Mouse (Mus musculus) bone marrow, adult 2 months (tissue): ENCODE results near the gene Cacna1c. TPM values are rescaled to one million over a fixed set of nuclear protein-coding genes. Genes with fewer than 3 reads are reported as not detected.

Source experiments
- H3K27ac ChIP-seq: fragments of 200-500 bp; 2 replicates; pipeline ENCODE4 v1.5.1; 2012; ENCODE audit warnings: low read depth, mild to moderate bottlenecking, control low read depth, inconsistent platforms, low read length; ENCODE audit not compliant: control insufficient read depth, poor library complexity, insufficient read depth
- H3K4me1 ChIP-seq: fragments of 200-500 bp; 2 replicates; pipeline ENCODE4 v1.6.1; 2011; ENCODE audit warnings: low read length; ENCODE audit not compliant: control insufficient read depth, insufficient read depth
- H3K4me3 ChIP-seq: fragments of 200-500 bp; replicated peaks from 2 replicates; pipeline ENCODE3; 2011; ENCODE audit warnings: mild to moderate bottlenecking, low read depth, low read length, control low read depth; ENCODE audit not compliant: control insufficient read depth
- CTCF ChIP-seq: fragments of 200-500 bp; IDR thresholded peaks from 2 replicates; pipeline ENCODE4 v1.5.1; 2011; ENCODE audit warnings: low read length, control low read depth; ENCODE audit not compliant: control insufficient read depth, insufficient read depth
- POLR2A ChIP-seq: fragments of 200-500 bp; IDR thresholded peaks from 2 replicates; pipeline ENCODE4 v1.6.1; 2011; ENCODE audit warnings: low read depth, mild to moderate bottlenecking, control low read depth, low read length, borderline replicate concordance; ENCODE audit not compliant: control insufficient read depth
- WGBS: fragments of 180-500 bp; shearing (Covaris S2); methylation state at CpG from one replicate; pipeline ENCODE4 v1.1.7; 2018; 5-methylcytosine and 5-hydroxymethylcytosine counted together
- polyA plus RNA-seq: library from polyadenylated mRNA; stranded (reverse); fragments of >200 nt; gene quantifications from 2 replicates; pipeline ENCODE4 v1.2.4, GENCODE M21; 2011; ENCODE audit warnings: low replicate concordance; ENCODE audit not compliant: missing spikeins, insufficient read depth, insufficient read length

The Cacna1c gene
- polyA plus RNA-seq, 1 experiment = 3.1 TPM

DNA sequence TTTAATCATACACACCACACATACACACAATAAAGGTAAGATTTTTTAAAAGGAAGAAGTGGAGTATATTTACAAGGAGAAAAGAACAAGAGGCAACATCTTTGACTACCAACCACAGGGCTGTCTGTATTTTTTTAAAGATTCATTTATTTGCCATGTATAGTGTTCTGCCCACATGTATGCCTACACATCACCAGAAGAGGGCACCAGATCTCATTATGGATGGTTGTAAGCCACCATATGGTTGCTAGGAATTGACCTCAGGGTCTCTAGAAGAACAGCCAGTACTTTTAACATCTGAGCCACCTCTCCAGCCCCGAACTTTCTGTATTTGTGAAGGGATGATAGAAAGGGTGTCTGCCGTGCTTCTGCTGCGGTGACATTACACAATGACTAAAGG is 79.9 kb downstream of the Cacna1c start:
- H3K4me1 ChIP-seq = no peaks in the 10 kb centered on the region
- no peak overlapping the region for H3K4me3 ChIP-seq
- WGBS = 86% methylated on average over 3 of the region's 3 CpGs
- no peak for TF ChIP-seq POLR2A
- no peak for TF ChIP-seq CTCF
- H3K27ac ChIP-seq = no peak overlapping the region

DNA sequence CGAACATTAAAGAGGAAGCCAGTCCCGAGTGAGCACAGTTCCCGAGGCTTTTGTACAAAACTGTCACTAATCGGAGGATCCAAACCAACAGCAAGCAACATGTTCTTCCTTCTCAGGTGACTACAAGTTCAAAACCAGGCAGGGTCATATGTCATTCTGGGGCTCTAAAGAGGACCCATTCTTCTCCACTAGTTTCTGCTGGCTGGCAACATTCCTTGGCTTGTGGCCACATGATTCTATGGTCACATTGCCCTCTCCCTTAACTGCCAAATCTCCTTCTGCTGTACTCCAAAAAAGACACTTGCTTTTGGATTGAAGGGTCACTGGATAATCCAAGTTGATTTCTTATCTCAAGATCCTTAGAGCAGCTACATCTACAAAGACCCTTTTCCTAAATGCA is 82.9 kb downstream of the Cacna1c start:
- no peaks in the 10 kb centered on the region for H3K4me1 ChIP-seq
- no peak overlapping the region for H3K27ac ChIP-seq
- TF ChIP-seq CTCF (no peak), POLR2A (no peak)
- no peak overlapping the region for H3K4me3 ChIP-seq
- 58% methylated on average over 4 of the region's 4 CpGs for WGBS

DNA sequence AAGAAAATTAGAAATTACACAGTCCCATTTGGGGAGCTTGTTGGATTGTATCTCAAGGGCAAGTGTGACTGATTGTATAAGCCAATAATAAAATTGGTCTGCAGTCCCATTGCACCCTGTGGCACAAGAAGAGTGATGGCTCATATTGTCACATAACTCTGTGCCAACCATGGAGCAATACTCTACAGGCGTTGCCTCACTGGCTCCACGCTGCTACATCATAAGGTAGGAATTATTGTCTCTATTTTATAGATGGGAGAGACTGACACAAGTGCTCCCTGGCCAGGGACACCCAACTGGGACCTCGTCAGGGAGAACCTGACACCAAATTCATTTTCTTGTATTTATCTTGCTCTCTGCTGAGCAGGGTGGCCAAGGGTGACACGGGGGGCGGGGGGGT is 85.8 kb downstream of the Cacna1c start:
- 70% methylated on average over 5 of the region's 5 CpGs for WGBS
- no peak overlapping the region for H3K27ac ChIP-seq
- TF ChIP-seq POLR2A (no peak), CTCF (no peak)
- no peak overlapping the region for H3K4me3 ChIP-seq
- H3K4me1 ChIP-seq = no peaks in the 10 kb centered on the region

- H3K4me3 ChIP-seq = no peak overlapping the region
- 1% methylated on average over 71 of the region's 93 CpGs for WGBS
- no peaks in the 10 kb centered on the region for H3K4me1 ChIP-seq
- no peak overlapping the region for H3K27ac ChIP-seq
- TF ChIP-seq CTCF (peak; percentile 41; the same call in 1 of the 2 replicates), POLR2A (no peak)
Observed at GRCm38 (mm10) chr6:119108466-119109394, 87.5 kb downstream of the Cacna1c start.

DNA sequence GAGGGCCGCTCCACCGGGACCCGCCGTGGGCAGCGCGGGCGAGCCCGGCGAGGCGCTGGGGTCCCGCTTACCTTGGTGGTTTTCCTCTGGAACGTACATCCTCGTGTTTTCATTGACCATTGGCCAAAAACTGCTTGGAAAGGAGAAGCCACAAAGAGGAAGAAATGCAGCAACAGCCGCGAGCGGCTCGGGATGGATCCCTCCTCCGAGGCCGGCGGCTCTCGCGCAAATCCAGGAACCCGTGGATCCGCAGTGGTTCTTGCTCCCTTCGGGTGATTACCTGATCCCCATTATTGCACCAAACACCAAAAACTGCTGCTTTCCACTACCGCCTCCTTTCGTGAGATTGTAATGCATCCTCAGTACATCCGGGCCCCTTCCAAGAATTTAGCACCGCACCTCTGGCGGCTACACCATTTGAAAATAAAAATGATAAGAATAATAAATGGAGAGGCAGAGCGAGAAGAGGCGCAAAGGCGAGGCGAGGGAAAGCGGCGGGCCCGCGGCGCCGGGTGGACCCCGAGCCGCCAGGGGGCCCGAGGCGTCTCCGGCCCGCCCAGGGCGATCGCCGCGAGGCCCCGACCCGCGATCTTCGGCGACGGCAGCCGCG is 88.3 kb downstream of the Cacna1c start:
- TF ChIP-seq CTCF (no peak), POLR2A (no peak)
- H3K4me3 ChIP-seq = no peak overlapping the region
- H3K27ac ChIP-seq = no peak overlapping the region
- H3K4me1 ChIP-seq = no peaks in the 10 kb centered on the region
- WGBS = 1% methylated on average over 58 of the region's 58 CpGs

DNA sequence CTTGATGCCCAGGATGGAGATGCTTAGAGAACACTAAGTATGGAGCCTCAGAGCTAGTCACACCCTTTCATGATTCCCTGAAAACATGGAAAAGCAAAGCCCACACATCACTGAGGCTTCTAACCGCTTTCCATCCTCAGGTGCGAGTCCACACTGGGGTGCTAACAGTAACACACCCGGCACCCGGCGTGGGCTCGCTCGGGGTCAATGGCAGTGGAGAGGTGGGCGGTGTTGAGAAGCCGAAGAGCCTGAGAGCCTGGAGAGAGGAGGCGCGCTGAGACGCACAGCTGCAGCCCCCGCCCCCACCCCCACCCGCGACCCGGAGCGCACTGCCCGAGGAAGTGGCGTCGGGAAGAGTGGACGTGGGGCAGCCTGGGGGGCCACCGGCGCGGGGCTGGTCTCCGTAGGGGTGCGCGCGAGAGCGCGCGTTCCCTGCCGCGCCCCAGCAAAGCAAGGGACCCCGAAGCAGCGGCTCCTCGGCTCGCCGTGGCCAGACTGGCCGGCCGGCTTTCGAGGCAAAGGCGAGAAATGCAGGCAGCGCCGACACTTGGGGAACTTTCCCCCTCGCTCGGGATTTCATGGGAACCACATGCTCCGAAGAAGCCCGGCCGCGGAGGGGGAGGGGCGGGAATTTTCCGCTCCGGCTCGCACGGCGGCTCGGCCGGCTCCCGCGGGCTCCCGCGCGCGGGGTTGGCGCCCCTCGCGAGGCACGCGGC is 88.9 kb downstream of the Cacna1c start:
- H3K27ac ChIP-seq = no peak overlapping the region; the same call in 1 of the 2 replicates
- no peaks in the 10 kb centered on the region for H3K4me1 ChIP-seq
- no peak overlapping the region for H3K4me3 ChIP-seq
- WGBS = 1% methylated on average over 69 of the region's 69 CpGs
- no peak for TF ChIP-seq CTCF
- TF ChIP-seq POLR2A = no peak

DNA sequence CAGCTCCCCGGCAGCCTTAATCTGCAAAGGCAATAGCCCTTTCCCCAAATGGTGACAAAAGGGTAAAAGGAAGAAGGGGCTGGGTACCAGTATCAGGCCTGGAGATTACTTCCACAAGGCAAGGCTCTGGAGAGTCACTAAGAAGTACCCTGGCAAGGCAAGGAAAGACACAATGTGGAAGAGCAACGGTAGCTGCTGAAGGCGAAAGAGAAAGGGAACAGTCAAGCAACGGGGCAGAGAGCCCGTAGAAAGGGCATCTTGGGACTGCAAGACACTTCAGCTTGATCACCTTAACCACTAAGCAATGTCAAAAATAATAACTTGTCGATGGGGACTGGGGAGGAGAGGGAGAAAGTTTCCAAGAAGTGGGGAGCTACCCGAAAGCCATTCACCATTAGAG is 89.5 kb downstream of the Cacna1c start:
- no peaks in the 10 kb centered on the region for H3K4me1 ChIP-seq
- no peak overlapping the region for H3K4me3 ChIP-seq
- TF ChIP-seq POLR2A (no peak), CTCF (no peak)
- WGBS = 11% methylated on average over 7 of the region's 7 CpGs
- no peak overlapping the region for H3K27ac ChIP-seq

DNA sequence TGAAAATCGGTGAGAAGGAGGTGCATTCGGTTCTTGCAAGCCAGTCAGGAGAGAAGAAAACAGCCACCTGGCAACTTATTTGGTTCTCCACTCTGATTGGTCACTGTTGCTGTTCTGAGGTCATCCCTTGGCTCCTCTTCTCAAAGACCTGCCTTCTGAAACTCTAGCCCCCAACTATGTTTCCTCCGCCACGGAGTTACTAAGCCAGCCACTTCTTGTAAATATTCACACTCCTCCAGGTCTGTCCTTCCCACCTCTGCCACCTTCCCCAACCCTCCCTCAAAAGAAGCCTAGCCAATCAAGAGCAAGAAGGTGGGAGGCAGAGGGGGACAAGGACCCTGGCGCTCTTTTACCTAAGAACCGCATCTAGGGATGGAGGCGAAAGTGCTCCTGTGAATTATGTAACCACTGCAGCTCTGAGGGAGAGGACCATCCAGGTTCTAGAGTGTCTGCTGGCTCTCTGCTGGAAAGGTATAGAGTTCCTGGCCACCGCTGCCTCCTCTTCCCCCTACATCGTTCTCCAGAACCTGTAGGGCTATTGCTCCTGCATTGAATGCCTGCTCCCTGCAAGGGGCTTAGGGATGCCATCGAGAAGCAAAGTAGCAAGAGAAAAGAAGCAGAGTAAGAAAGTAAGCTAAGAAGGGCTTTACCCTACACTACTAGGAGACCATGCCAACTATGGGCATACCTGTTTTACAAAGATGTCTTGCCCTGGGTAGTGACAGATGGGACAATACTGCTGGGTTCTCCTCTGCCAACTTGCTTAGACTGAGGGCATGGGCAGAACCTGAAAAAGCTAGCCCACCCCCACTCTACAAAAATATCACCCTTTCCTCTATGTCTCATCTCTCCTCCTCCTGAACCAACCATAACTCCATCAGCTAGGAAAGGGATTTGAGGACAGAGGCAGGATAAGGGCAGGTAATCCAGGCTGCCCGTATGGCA is 90.3 kb downstream of the Cacna1c start:
- Histone ChIP-seq H3K27ac (no peak overlapping the region), H3K4me3 (no peak overlapping the region), H3K4me1 (no peaks in the 10 kb centered on the region)
- 19% methylated on average over 11 of the region's 11 CpGs for WGBS
- TF ChIP-seq POLR2A = no peak
- no peak for TF ChIP-seq CTCF
